ENCODE assay signal across 8 mouse cellular contexts in the genomic region with DNA sequence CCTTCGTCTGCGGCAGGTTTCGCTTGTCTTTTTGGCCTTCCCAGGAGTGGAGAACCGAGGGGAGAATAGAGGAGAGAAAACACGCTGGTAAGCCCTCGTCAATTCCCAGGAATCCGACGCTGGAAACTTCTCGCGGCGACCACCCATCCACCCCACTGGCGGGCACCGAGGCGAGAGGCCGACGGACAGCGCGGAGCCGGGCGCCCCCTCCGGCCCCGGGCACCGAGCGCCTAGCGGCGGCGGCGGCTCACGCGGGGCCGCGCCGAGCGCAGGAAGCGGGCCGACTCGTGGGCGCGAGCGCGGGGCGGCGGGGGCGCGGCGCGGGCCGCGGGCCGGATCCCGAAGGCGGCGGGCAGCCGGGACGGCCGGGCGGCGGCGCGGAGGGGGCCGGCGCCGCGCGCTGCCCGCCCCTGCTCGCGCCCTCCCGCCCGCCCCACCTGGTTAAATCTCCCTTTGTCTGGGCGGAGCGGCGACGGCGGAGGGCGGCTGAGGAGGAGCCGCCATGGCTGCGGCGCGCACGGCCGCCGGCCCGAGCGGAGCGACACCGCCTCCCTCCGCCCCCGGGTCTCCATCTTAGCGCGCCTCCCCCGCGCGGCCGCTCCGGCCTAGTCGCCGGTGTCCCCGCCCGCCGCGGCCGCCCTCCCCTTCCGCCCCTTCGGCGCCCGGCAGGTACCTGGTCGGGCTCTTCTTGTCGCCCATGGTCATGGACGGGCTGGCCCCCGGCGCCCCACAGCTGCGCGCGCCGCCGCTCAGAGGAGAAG. TPM values are rescaled to one million over a fixed set of nuclear protein-coding genes. Genes with fewer than 3 reads are reported as not detected.
DNase-seq lines count a peak whose midpoint lies in the region; ATAC-seq and TF ChIP-seq lines count a peak whose summit lies in the region.

No protein-coding gene starts in this region.

- no peak for TF ChIP-seq CTCF in cortical plate, adult 2 months (IDR thresholded peaks at IDR 0.05; ENCODE audit: extremely low read depth, insufficient read depth, low read length)

- peak overlapping the region; percentile 93 for H3K27ac ChIP-seq in cortical plate, adult 2 months (ENCODE audit: insufficient read depth, low read length)

- peak; percentile 86 to 92 for DNase-seq in adrenal gland, adult (ENCODE audit: inconsistent age in 2 of 2, low spot score in 1 of 2)
- DNase-seq in gastrocnemius, postnatal 10 days: peak; percentile 68
- DNase-seq in induced T-regulatory cell, adult 2 months (ENCODE audit: low read depth): peak; percentile 76
- DNase-seq in left cerebral cortex, postnatal 14 days (ENCODE audit: low spot score in 2 of 2): peak; percentile 48 to 63
- peak; percentile 67 for DNase-seq in right cerebral cortex, postnatal 14 days
- peak; percentile 61 for DNase-seq in urinary bladder, postnatal 25 days (ENCODE audit: low spot score)

- H3K4me3 ChIP-seq in cortical plate, adult 2 months (ENCODE audit: insufficient read depth, low read length): peak overlapping the region; percentile 81

- H3K4me1 ChIP-seq in cortical plate, adult 2 months (ENCODE audit: control insufficient read depth, insufficient read depth, low read length): peaks cover 3% of the 10 kb centered on the region; the same call in 1 of the 2 replicates

- TF ChIP-seq POLR2A in cortical plate, adult 2 months (IDR thresholded peaks at IDR 0.05; ENCODE audit: extremely low read depth, insufficient read depth, low read length): no peak

- intact Hi-C loops in left cerebral cortex, postnatal 14 days (cut with DNase I): loop anchor here (5.0 to 10.0 kb wide), 4 partner anchors 114 to 482 kb away; no protein-coding TSS in a partner anchor

- ATAC-seq in megakaryocyte progenitor cell, adult 5-6 weeks (replicated peaks; ENCODE audit: poor library complexity): peak; percentile 18

RNA-seq across cellular contexts. Expression of gene Rybp, which starts 0.5 kb away (rescaled TPM):
- polyA plus RNA-seq in cortical plate, adult 2 months (2012; rRNA removed): 36.6 and 37.4 TPM in 2 replicates
- 1 to 10 TPM; 7.6 to 8.7 TPM for total RNA-seq in gastrocnemius, postnatal 10 days (2021)
- 10 to 100 TPM; 53.3 to 53.8 TPM for total RNA-seq in left cerebral cortex, postnatal 14 days (2021)
- 29.9 and 34.5 TPM in 2 replicates for total RNA-seq in megakaryocyte progenitor cell, adult 5-6 weeks (2015)
- total RNA-seq in megakaryocyte progenitor cell, adult 5-6 weeks (2017): 15.4 and 37.0 TPM in 2 replicates

Comparison
In these comparisons a context has a peak if more than half of its experiments do, and no peak if none do; other contexts are left out.
1. Peak in every context shown above with its lines: DNase-seq, ATAC-seq, H3K4me3 ChIP-seq and H3K27ac ChIP-seq.